Mouse (Mus musculus): Measurements from ENCODE around the gene Deup1. TPM values are rescaled to one million over a fixed set of nuclear protein-coding genes. Genes with fewer than 3 reads are reported as not detected.
A peak's percentile ranks its signal among the peaks of the same experiment; 100 is the strongest.

Deup1 gene
- polyA plus RNA-seq, 1 experiment from 2014 or later: 0.20 TPM

GRCm38 (mm10) chr9:15531204-15531603 is 96.5 kb downstream of the Deup1 start:
- no peak for ATAC-seq (ENCODE audit: insufficient number of reproducible peaks, insufficient read depth, low FRiP score, low read depth)
- Histone ChIP-seq H3K36me3 (ENCODE audit: control insufficient read depth, insufficient read depth, low read length) (no peaks in the 10 kb centered on the region), H3K9me3 (ENCODE audit: control insufficient read depth, low read length) (no peaks in the 10 kb centered on the region), H3K27ac (replicated peaks in 1 of 2; ENCODE audit: control insufficient read depth in 1 of 2, insufficient read depth in 1 of 2, low read depth in 2 of 2, low read length in 2 of 2) (no peak overlapping the region), H3K9ac (ENCODE audit: low read length) (no peak overlapping the region), H3K4me3 (ENCODE audit: control insufficient read depth in 1 of 2, insufficient read depth in 1 of 2, low read depth in 1 of 2, low read length in 2 of 2) (no peak overlapping the region), H3K4me1 (ENCODE audit: control insufficient read depth in 2 of 2, insufficient read depth in 2 of 2, low read length in 2 of 2) (peaks cover 38 to 57% of the 10 kb centered on the region in 2 experiments), H3K27me3 (ENCODE audit: control insufficient read depth, insufficient read depth, low read length) (no peaks in the 10 kb centered on the region), H3K4me2 (ENCODE audit: low read length) (no peak overlapping the region)
- WGBS: 89% methylated on average over 5 of the region's 5 CpGs

- 86% methylated on average over 2 of the region's 2 CpGs for WGBS
- Histone ChIP-seq H3K4me1 (ENCODE audit: control insufficient read depth in 2 of 2, insufficient read depth in 2 of 2, low read length in 2 of 2) (peaks cover 39 to 59% of the 10 kb centered on the region in 2 experiments), H3K4me2 (ENCODE audit: low read length) (no peak overlapping the region), H3K9ac (ENCODE audit: low read length) (no peak overlapping the region), H3K27ac (replicated peaks in 1 of 2; ENCODE audit: control insufficient read depth in 1 of 2, insufficient read depth in 1 of 2, low read depth in 2 of 2, low read length in 2 of 2) (no peak overlapping the region), H3K27me3 (ENCODE audit: control insufficient read depth, insufficient read depth, low read length) (no peaks in the 10 kb centered on the region), H3K36me3 (ENCODE audit: control insufficient read depth, insufficient read depth, low read length) (no peaks in the 10 kb centered on the region), H3K9me3 (ENCODE audit: control insufficient read depth, low read length) (no peaks in the 10 kb centered on the region), H3K4me3 (ENCODE audit: control insufficient read depth in 1 of 2, insufficient read depth in 1 of 2, low read depth in 1 of 2, low read length in 2 of 2) (no peak overlapping the region)
- ATAC-seq (ENCODE audit: insufficient number of reproducible peaks, insufficient read depth, low FRiP score, low read depth): no peak
Measured at GRCm38 (mm10) chr9:15529965-15530320, 97.8 kb downstream of the Deup1 start.

- Histone ChIP-seq H3K9me3 (ENCODE audit: control insufficient read depth, low read length) (no peaks in the 10 kb centered on the region), H3K4me3 (ENCODE audit: control insufficient read depth in 1 of 2, insufficient read depth in 1 of 2, low read depth in 1 of 2, low read length in 2 of 2) (no peak overlapping the region), H3K36me3 (ENCODE audit: control insufficient read depth, insufficient read depth, low read length) (no peaks in the 10 kb centered on the region), H3K9ac (ENCODE audit: low read length) (no peak overlapping the region), H3K4me1 (ENCODE audit: control insufficient read depth in 2 of 2, insufficient read depth in 2 of 2, low read length in 2 of 2) (peaks cover 36 to 55% of the 10 kb centered on the region in 2 experiments), H3K4me2 (ENCODE audit: low read length) (no peak overlapping the region), H3K27ac (replicated peaks in 1 of 2; ENCODE audit: control insufficient read depth in 1 of 2, insufficient read depth in 1 of 2, low read depth in 2 of 2, low read length in 2 of 2) (0 out of 4 replicates have a peak overlapping the region, but pooled peaks of 1 of the 2 experiments have one; percentile 9), H3K27me3 (ENCODE audit: control insufficient read depth, insufficient read depth, low read length) (no peaks in the 10 kb centered on the region)
- 42% methylated on average over 8 of the region's 8 CpGs for WGBS
- peak; percentile 28; the same call in 1 of the 2 replicates for ATAC-seq (ENCODE audit: insufficient number of reproducible peaks, insufficient read depth, low FRiP score, low read depth)
Measured at GRCm38 (mm10) chr9:15529275-15529964, 98.3 kb downstream of the Deup1 start.

DNA sequence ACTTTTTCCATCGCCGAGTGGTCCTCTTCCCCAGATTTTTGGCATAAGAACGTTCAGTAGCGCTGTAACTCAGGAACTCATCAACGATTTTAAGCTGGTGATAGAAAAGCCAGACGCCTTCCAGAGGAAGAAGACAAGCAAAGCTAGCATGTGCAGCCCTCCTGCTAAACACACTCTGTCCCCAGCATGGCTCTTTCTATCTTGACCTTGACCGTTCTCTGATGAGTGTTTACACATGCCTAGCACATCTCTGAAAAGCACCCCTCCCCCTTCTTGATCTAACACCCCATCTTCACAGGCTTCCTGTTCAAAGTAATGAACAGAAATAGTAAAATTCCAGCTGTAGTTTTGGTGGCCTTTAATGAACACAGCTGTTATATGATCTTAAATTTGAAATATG is 99.4 kb downstream of the Deup1 start:
- Histone ChIP-seq H3K36me3 (ENCODE audit: control insufficient read depth, insufficient read depth, low read length) (no peaks in the 10 kb centered on the region), H3K4me1 (ENCODE audit: control insufficient read depth in 2 of 2, insufficient read depth in 2 of 2, low read length in 2 of 2) (peaks cover 30 to 51% of the 10 kb centered on the region in 2 experiments), H3K9me3 (ENCODE audit: control insufficient read depth, low read length) (no peaks in the 10 kb centered on the region), H3K27ac (replicated peaks in 1 of 2; ENCODE audit: control insufficient read depth in 1 of 2, insufficient read depth in 1 of 2, low read depth in 2 of 2, low read length in 2 of 2) (no peak overlapping the region; a peak in 1 of 4 replicates), H3K4me3 (ENCODE audit: control insufficient read depth in 1 of 2, insufficient read depth in 1 of 2, low read depth in 1 of 2, low read length in 2 of 2) (no peak overlapping the region), H3K4me2 (ENCODE audit: low read length) (no peak overlapping the region), H3K9ac (ENCODE audit: low read length) (no peak overlapping the region), H3K27me3 (ENCODE audit: control insufficient read depth, insufficient read depth, low read length) (no peaks in the 10 kb centered on the region)
- 40% methylated on average over 7 of the region's 7 CpGs for WGBS
- ATAC-seq (ENCODE audit: insufficient number of reproducible peaks, insufficient read depth, low FRiP score, low read depth): no peak

DNA sequence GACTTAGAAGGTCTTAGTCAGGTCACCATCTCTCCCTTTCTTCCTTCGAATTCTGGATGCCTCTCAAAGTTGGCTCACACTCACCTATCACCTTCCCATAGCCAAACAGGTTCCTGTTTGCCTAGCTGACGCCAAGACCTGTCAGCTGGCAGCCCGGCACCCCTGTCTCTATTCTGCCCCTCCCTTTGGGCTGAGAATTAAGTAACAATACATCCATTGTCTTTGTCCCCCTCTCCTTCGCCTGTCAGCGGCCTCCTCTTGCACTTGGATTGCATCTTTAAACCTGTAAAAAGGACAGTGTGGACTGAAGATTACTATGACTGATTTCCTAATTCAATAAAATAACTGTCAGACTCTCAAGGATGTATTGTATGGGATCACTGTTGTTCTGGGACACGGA is 99.9 kb downstream of the Deup1 start:
- no peaks in the 10 kb centered on the region for H3K9me3 ChIP-seq (ENCODE audit: control insufficient read depth, low read length)
- no peaks in the 10 kb centered on the region for H3K36me3 ChIP-seq (ENCODE audit: control insufficient read depth, insufficient read depth, low read length)
- H3K27me3 ChIP-seq (ENCODE audit: control insufficient read depth, insufficient read depth, low read length): no peaks in the 10 kb centered on the region
- WGBS: 72% methylated on average over 6 of the region's 6 CpGs
- H3K4me3 ChIP-seq (ENCODE audit: control insufficient read depth in 1 of 2, insufficient read depth in 1 of 2, low read depth in 1 of 2, low read length in 2 of 2): no peak overlapping the region
- no peak overlapping the region for H3K4me2 ChIP-seq (ENCODE audit: low read length)
- ATAC-seq (ENCODE audit: insufficient number of reproducible peaks, insufficient read depth, low FRiP score, low read depth): no peak
- no peak overlapping the region for H3K9ac ChIP-seq (ENCODE audit: low read length)
- H3K4me1 ChIP-seq (ENCODE audit: control insufficient read depth in 2 of 2, insufficient read depth in 2 of 2, low read length in 2 of 2): peaks cover 34 to 56% of the 10 kb centered on the region in 2 experiments
- no peak overlapping the region for H3K27ac ChIP-seq (replicated peaks in 1 of 2; ENCODE audit: control insufficient read depth in 1 of 2, insufficient read depth in 1 of 2, low read depth in 2 of 2, low read length in 2 of 2)

DNA sequence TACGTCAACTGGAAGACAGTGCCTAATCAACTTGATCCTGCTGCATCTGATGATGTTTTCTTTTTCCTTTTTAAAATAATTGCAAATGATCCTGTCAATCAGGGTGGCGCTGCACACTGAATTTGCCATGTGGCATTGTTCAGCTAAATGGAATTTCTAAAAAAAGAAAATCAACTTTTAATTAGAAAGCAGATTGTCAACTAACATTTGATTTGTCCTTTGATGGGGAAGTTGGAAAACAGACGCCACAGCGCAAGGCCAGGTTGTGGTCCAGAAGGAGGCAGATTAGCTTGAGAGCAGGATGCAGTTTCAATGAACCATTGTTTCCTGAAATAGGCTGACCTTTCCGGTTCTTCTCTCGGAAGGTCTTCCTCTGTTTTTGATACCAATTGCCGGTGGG is 101.2 kb downstream of the Deup1 start:
- ATAC-seq (ENCODE audit: insufficient number of reproducible peaks, insufficient read depth, low FRiP score, low read depth): no peak
- Histone ChIP-seq H3K9me3 (ENCODE audit: control insufficient read depth, low read length) (no peaks in the 10 kb centered on the region), H3K4me1 (ENCODE audit: control insufficient read depth in 2 of 2, insufficient read depth in 2 of 2, low read length in 2 of 2) (peaks cover 39 to 66% of the 10 kb centered on the region in 2 experiments), H3K9ac (ENCODE audit: low read length) (no peak overlapping the region), H3K36me3 (ENCODE audit: control insufficient read depth, insufficient read depth, low read length) (no peaks in the 10 kb centered on the region), H3K27ac (replicated peaks in 1 of 2; ENCODE audit: control insufficient read depth in 1 of 2, insufficient read depth in 1 of 2, low read depth in 2 of 2, low read length in 2 of 2) (no peak overlapping the region), H3K27me3 (ENCODE audit: control insufficient read depth, insufficient read depth, low read length) (no peaks in the 10 kb centered on the region), H3K4me2 (ENCODE audit: low read length) (no peak overlapping the region), H3K4me3 (ENCODE audit: control insufficient read depth in 1 of 2, insufficient read depth in 1 of 2, low read depth in 1 of 2, low read length in 2 of 2) (no peak overlapping the region)
- WGBS: 50% methylated on average over 7 of the region's 7 CpGs

GRCm38 (mm10) chr9:15525246-15525645 is 102.5 kb downstream of the Deup1 start:
- Histone ChIP-seq H3K9ac (ENCODE audit: low read length) (no peak overlapping the region), H3K4me2 (ENCODE audit: low read length) (peak overlapping the region; percentile 1), H3K27me3 (ENCODE audit: control insufficient read depth, insufficient read depth, low read length) (no peaks in the 10 kb centered on the region), H3K4me3 (ENCODE audit: control insufficient read depth in 1 of 2, insufficient read depth in 1 of 2, low read depth in 1 of 2, low read length in 2 of 2) (no peak overlapping the region), H3K9me3 (ENCODE audit: control insufficient read depth, low read length) (no peaks in the 10 kb centered on the region), H3K4me1 (ENCODE audit: control insufficient read depth in 2 of 2, insufficient read depth in 2 of 2, low read length in 2 of 2) (peaks cover 44 to 69% of the 10 kb centered on the region in 2 experiments), H3K27ac (replicated peaks in 1 of 2; ENCODE audit: control insufficient read depth in 1 of 2, insufficient read depth in 1 of 2, low read depth in 2 of 2, low read length in 2 of 2) (0 out of 4 replicates have a peak overlapping the region, but pooled peaks of 1 of the 2 experiments have one; percentile 19), H3K36me3 (ENCODE audit: control insufficient read depth, insufficient read depth, low read length) (no peaks in the 10 kb centered on the region)
- WGBS: 32% methylated on average over 8 of the region's 8 CpGs
- ATAC-seq (ENCODE audit: insufficient number of reproducible peaks, insufficient read depth, low FRiP score, low read depth): 0 out of 2 replicates have a peak, but pooled peaks have one; percentile 22

DNA sequence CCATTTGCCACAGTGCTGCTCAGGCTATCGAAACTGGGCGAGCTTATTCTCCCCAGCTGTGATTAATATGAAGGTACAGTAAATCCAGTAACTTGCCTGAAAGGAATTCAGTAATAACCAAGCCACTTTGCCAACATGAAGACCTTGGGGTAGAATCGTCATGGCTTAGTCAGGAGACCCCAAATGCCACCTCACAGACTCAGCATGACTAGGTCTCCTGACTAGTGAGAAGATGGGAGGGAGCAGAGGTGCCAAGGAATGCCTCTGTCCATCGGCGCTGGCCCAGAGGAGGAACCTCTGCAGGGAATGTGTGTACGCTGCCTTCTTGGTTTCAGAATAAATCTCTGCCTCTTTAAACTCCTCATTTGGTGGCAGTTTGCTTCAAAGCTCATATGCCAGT is 104.1 kb downstream of the Deup1 start:
- Histone ChIP-seq H3K27me3 (ENCODE audit: control insufficient read depth, insufficient read depth, low read length) (no peaks in the 10 kb centered on the region), H3K4me1 (ENCODE audit: control insufficient read depth in 2 of 2, insufficient read depth in 2 of 2, low read length in 2 of 2) (peaks cover 36 to 53% of the 10 kb centered on the region in 2 experiments), H3K4me2 (ENCODE audit: low read length) (no peak overlapping the region), H3K9me3 (ENCODE audit: control insufficient read depth, low read length) (no peaks in the 10 kb centered on the region), H3K36me3 (ENCODE audit: control insufficient read depth, insufficient read depth, low read length) (no peaks in the 10 kb centered on the region), H3K9ac (ENCODE audit: low read length) (no peak overlapping the region), H3K4me3 (ENCODE audit: control insufficient read depth in 1 of 2, insufficient read depth in 1 of 2, low read depth in 1 of 2, low read length in 2 of 2) (no peak overlapping the region), H3K27ac (replicated peaks in 1 of 2; ENCODE audit: control insufficient read depth in 1 of 2, insufficient read depth in 1 of 2, low read depth in 2 of 2, low read length in 2 of 2) (no peak overlapping the region)
- ATAC-seq (ENCODE audit: insufficient number of reproducible peaks, insufficient read depth, low FRiP score, low read depth): no peak
- WGBS: 93% methylated on average over 6 of the region's 6 CpGs

Data from heart, embryonic 14.5 days (tissue).